Mouse (Mus musculus) WW6 (cell line): Measurements from ENCODE around the gene Ppfibp1.
A peak's percentile ranks its signal among the peaks of the same experiment; 100 is the strongest.
"Not testable (repeated sequence)": the region's sequence is repeated elsewhere in the genome, so short reads cannot be mapped to it uniquely, and the experiment has no call there.

Experiments
- DNase-seq: peaks from one replicate; pipeline ENCODE4 v3.0.0-alpha.2; 2013; ENCODE audit warnings: low read depth, low spot score

Gene Ppfibp1

DNA sequence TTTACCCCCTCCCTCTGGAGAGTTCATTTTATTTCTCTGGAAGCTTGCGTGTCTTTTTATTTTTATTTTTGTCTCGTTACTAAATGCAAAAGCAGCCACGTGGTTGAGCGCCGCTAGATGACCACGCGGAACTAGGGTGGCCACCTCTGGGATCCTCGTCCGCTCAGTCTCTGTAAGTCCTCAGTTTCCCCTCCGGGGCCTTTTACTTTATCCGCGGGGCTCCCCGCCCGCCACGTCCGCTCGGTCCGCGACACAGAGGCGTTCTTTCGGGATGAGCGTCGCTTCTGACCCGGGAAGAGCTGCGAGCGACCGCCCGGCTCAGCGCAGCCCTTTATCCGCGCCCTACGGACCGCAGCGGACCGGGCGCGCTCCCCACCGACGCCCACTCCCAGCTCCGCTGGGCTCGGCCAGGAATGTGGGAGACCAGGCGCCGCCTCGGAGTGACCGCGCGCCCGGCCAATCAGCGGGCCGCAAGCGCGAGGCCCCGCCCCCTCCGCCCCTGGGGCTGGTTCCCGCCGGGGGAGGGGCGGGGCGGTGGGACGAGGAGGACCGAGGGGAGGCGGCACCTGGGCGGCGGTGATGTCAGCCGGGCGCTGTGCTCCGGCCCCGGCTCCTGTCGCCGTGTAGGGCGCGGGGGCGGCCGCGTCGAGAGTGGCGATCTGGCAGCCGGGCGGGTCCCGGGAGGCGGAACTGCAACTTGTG, at the start of gene Ppfibp1:
Ppfibp1 (plus strand) TSS at position 530 of the 702 bp plus-strand sequence.
- DNase-seq = peak; percentile 86

DNA sequence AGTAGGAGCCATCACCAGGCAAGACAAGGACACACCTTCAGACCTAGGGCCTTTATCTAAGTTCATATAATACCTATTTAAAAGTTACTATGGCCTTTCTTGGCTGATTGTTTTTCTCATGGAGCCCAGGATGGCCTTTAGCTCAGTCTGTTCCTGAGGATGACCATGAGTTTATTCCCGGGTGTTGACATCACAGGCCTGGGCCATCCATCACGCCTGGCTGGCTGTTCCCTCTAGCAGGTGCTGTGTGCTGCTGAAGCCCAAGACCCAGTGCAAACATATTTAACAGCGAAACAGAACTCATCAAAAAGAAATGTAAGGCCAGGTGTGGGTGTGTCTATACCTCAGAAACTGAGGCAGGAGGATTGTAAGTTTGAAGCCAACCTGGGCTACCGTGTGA, 49.4 kb upstream of the Ppfibp1 start:
- DNase-seq = no peak

DNA sequence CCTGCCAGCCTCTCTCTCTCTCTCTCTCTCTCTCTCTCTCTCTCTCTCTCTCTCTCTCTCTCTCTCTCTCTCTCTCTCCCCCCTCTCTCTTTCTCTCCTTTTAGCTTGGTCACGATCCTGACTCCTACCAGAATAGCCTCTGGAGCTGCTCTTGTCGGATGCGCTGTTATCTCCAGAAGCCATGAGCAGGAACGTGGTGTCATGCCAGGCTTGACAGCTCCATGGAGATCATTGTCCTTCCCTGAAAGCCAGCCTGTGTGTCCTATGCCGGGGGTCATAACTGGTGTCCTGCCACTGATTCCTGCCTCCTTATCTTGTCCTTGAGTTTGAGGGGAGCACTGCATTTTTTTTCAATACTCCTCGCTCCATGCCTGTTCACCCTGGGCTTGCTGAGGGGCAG, 43.4 kb upstream of the Ppfibp1 start:
- DNase-seq = no peak

DNA sequence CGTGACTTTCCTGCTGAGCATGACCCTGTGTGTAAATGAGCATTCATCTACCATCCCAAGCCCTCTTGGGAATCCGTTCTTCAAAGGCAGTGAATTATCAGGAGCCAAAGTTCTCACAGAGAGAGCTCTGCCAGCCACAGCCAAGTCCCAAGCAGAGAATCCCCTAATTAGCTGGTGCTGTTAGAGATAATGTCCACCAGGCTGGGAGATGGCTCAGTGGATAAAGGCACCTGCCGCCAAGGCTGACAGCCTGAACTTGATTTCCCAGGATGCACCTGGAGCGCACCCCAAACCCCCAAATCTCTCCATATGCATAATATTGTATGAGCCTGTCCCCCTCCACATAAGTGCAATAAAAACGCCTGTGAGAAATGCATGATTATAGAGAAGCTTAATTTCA, 42.9 kb upstream of the Ppfibp1 start:
- DNase-seq = no peak

DNA sequence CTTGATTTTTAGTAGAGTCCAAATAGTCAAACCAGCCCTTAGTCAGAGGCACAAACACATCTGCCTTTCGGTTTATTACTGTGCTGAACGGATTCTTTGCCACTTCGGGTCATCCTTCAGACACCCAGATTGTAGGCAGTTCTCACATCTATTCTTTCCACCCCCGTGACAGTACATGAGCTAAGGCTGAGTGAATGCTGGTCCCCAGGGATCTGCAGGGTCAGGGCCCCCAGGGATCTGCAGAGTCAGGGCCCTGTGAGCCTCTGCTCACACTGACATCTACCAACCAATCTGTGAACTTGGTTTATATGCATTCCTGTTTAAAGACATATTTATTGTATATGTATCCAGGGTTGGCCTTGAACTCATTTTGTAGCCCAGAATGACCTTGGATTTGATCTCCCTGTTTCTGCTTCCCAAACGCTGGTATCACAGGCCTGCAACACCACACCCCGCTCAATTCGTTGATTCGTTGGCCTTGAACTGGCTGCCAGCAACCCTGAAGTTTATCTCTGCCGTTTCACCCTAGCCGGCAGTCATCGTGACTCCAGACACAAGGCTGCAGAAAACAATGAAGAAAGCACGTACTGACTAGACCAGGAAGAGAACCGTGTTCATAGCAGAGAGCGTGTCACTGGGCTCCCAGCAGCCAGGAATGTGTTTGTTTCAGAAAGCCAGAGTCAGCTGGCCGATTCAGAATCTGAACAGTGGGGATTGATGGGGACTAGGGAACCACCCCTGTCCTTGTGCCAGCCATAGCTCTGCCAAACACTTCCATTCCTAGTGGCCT, 42.1 kb upstream of the Ppfibp1 start:
- DNase-seq = no peak

DNA sequence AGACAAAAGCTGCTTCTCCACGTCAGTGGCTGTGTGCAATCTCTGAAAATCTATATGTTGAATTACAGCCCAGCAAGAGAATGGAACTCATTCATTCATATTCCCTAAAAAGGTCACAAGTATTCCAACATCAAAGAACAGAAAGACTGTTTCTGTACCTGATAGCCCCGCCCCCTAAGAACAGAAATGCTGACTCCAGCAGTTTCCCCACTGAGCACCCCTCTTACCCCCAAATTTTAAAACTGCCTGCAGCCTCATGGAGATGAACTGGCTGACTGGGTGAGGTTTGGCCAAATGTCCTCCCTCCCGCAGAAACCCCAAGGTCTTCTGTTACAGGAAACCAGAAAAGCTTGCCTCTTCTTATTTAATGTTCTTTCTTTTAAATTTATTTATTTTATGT, 40.9 kb upstream of the Ppfibp1 start:
- DNase-seq = no peak

DNA sequence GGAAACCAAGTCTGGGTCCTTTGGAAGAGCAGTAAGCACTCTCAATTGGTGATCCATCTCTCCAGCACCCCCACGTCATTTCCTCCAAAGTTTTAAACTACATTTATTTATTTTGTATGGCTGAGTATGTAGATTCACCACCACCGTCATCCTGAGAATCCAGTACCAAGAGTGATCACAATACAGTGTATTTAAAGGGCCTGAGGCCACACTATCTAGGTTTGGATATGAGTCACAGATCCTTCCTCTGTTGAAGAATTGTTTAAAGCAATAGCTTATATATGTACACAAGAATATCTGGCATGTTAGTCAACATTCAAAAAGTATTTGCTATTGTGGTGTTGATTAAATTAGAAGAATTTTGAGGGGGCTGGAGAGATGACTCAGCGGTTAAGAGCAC, 40.0 kb upstream of the Ppfibp1 start:
- no peak for DNase-seq

DNA sequence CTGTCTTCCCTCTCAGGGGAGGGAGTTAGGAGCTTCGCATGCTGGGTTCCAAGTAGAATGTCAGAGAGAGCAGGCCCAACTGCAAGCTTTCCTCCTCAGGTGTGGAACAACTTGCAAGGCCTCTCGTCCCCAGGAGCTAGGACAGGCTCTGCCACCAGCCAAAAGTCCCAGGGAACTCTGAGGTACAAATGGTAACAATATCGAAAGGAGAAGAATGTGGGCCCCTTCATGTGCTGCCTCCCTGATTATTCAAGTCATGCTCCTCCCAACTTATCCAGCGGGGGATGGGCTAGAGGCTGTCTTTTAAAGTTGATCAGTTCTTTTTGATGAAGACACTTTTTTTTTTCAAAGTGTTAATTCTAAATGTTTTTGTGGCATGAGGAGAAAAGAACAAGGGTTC, 38.2 kb upstream of the Ppfibp1 start, which contains the start of gene Smco2:
Smco2 (plus strand) TSS at position 55 of the 400 bp plus-strand sequence.
- no peak for DNase-seq

DNA sequence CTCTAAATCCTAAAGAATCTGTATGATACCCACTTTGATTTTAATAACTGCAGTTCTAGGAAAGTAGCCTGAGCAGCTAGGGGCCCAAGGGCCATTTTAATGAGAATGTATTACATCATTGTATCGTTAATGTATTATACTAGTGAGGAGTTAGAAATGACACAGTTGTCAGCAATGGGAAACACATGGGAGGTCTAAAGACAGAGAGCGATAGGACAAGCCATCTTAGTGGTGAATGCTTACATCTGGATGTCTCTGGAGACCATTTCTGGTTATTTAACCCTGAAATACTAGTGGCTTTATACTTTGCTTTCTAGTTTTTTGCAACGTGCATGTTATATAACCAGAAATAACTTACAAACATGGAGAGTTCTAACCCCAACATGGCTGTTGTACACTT, 36.4 kb upstream of the Ppfibp1 start:
- no peak for DNase-seq

DNA sequence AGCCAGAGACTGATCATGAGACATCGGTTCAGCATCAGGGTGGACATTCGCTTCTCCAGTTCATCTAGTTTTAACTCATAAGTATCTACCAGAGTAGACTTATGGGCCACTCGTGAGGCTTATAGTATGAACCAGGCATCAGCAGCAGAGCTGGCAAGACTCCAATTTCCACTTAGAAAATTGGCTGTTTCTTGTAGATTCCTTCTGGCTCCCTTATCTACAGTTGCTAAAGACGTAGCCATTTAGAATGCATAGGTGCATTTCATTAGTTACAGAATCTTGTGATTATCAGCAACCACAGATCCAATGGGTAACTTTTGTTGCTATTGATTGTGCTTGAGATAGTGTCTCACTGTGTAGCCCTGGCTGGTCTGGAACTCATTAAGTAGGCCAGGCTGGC, 35.5 kb upstream of the Ppfibp1 start:
- DNase-seq = no peak

DNA sequence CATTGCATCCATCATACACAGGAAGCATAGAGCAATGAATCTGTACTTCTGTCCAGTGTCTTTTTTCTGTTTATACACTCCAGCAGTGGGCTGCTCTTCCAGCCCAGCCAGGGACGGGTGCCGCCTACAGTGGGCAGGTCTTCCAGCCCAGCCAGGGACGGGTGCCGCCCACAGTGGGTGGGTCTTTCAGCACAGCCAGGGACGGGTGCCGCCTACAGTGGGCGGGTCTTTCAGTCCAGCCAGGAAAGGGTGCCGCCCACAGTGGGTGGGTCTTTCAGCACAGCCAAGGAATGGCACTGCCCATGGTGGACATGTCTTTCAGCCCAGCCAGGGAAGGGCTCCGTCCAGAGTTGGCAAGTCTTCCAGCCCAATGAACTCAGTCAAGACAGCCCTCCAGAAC, 33.1 kb upstream of the Ppfibp1 start:
- peak; percentile 16 for DNase-seq

DNA sequence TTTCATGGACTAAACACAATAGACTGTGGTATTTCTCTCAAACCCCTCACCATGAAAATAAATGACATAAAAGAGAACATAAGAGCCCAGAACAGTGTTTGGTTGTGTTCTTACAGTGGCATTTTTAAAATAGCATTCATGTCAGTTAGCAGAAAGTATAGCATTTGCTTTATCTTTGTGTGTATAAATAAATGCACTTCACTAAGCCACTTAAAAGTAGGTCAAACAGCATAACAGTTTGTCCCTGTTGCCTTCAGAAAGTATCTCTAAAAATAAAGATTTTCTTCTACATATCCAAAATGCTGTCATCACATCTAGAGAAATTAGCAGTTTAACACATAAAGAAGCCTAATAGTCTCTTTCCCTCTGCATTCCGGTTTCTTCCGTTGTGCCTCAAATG, 30.9 kb upstream of the Ppfibp1 start:
- DNase-seq = no peak

DNA sequence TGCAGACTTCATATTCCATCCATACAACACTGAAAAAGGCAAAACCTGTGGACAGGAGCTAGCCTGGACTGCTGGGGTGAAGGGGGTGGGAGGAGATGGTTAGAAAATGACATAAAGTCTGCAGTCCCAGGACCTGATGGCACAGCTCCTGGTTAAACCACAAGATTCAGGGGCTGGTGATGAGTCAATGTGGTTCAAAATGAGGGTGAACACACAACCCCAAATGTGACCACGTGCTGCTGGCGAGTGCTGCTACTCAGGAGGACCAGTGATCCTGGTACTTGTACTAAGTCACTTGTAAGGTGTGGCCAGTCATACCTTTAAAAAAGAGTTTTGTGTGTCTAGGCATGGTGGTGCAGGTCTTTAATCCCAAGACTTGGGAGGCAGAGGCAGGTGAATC, 25.1 kb upstream of the Ppfibp1 start:
- DNase-seq = no peak

DNA sequence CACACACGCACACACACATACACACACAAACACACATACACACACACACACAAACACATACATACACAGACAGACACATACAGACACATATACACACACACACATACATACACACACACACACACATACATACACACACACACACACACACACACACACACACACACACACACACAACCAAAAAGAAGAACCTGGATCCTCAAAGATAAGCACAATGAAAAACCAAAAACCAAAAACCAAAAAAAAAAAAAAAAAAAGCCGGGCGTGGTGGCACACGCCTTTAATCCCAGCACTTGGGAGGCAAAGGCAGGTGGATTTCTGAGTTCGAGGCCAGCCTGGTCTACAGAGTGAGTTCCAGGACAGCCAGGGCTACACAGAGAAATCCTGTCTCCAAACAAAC, 23.9 kb upstream of the Ppfibp1 start:
- DNase-seq = not testable (repeated sequence)

DNA sequence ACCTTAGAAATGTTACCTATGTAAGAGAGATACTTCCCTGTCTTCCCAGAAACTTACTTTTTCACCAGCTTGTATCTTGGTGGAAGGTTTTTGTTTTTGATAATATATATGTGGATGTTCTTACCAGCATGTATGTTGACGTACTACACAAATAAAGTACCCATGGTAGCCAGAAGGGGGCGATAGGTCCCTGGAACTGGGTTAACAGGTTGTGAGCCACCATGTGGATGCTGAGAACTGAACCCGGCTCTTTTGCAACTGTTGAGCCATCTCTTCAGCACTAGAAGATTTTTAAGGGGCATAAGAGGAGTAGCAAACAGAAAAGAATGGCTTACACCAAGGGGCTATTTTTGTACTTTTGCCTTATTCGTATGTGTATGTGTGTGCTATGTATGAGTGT, 22.6 kb upstream of the Ppfibp1 start:
- no peak for DNase-seq

DNA sequence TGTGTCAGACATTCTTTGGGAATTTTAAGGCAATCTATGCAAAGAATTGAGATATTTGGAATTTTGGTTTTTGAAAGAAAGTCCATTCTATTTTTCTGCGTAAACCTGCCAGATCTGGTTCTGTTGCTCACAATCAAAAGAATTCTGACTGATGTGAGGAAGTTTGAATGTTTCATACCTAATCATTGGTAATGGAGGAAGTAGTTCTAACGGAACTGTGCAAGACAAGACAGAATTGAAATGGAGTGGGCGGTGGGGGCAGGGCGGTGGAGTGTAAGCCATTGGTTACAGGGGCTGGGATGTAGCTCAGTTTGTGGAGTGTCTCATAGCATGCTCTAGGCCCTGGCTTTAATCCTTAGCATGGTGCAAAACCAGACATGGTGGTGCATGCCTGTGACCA, 16.3 kb upstream of the Ppfibp1 start:
- no peak for DNase-seq

DNA sequence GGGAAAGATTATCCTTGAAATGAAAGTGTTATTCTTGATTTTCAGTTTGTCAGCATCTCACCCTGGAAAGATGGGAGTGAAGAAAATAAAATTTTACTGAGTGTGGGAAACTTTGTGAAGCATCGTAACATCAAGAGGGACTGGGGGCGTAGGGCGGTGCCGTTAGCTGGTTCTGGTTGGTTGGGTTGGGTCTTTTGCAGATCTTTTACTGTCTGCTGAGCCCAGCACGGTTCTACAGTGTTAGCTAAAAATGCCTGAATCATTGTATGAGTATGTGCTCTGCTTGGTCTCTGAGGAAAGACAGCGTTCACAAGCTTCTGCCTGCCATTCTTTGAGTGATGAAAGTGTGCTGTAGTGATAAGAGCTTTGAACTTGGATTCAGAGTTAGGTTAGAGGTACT, 13.9 kb upstream of the Ppfibp1 start:
- no peak for DNase-seq

DNA sequence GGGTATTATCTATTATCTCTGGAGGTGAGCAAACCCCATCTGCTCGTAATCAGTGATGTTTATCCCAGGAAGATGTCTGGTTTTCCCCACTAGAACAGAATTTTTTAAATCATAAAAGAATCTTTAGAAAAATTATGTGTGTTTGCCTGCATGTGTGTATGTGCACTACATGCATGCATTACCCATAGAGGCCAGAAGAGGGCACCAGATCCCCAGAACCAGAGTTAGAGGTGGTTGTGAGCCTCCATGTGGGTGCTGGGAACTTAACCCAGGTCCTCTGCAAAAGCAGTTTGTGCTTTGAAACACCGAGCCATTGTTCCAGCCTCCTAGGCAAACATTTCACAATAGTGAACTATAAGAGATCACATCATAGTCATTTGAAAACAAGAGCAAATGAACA, 11.5 kb upstream of the Ppfibp1 start:
- no peak for DNase-seq

DNA sequence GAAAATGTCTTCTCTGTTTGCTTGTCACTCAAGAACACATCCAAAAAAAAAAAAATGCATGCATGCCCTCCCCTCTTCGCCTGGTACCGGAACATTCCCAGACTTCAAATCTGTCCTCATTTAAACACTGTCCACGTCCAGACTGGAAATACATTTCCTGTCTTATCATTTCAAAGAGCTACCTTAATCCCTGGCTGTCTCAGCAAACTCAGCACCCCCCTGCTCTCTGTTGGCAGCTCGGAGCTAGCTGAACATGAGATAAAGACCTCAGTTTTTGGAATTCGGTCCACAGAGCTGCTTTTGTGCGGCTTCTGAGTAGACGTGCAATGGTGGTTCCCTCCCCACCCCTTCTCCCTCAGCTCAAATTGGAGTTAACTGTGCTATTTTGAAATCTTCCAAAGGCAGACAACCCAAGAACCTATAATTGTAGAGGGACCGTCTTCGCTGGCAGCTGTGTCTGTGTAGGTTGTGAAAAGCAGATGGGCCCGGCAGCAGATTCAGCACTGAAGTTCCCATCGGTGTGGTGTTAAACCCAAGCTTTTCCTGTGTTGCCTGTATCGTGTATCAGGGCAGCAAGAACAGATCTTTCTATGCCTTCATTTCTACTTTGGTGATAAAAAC, 10.8 kb upstream of the Ppfibp1 start:
- DNase-seq = no peak

DNA sequence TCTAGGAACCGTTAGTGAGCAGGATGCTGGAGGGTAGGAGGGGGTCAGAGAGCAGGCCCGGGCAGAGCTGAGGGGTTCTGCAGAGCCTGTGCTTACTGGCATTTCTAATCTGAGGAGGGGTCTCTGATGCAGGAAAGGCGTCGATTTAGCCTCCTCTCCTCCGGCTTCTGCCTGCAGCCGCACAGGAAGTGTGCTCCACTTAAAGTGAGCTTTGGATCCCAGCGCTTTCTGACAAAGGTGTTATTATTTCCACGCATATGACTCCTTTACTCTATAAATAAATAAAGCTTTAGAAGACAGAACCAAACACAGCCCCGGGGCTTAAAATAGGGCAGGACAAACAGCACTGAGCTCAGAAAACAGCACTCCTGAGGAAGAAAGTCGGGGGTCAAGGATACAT, 9.4 kb upstream of the Ppfibp1 start:
- no peak for DNase-seq

DNA sequence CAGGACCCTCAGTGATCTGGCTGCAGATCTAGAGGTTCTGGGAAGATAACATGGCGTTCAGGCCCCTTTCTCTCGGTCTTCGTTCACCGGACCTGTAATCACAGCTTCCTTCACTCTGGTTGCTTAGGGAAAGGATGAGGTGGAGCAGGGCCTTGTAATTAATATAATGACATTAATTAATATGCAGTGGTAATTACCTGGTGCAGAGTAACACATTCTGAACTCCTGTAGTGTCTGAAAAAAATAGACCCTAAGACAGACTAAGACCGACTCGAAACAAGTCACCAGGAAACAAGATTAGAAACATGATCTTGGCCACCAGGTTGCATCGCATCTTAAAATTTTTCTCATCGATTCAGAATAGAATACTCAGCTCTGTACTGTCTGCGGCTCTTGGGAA, 8.4 kb upstream of the Ppfibp1 start:
- DNase-seq = no peak

DNA sequence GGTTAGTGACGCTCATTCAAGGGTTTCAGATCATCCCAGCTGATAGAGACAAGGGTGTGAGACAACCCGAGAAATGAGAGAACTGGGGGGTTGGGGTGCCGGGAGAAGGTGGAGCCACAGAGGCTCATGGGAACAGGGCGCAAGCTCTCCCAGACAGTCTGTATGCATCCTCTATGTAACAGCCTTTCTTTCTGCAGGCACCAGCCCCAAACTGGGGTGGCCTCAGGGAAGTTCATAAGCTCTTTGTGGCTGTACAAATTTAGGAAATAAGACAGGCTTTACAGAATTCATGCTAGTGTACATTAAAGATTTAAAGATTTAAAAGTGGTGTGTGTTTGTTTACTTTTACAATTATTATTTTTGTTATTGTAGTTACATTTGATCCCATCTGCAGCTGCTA, 8.0 kb upstream of the Ppfibp1 start:
- no peak for DNase-seq
